In genomic region chr11:97628303-97628567, GRCm38 (mm10) we compare ENCODE assay signal across 8 mouse cellular contexts. TPM values are rescaled to one million over a fixed set of nuclear protein-coding genes. Genes with fewer than 3 reads are reported as not detected.
A peak's percentile ranks its signal among the peaks of the same experiment; 100 is the strongest.
DNase-seq lines count a peak whose midpoint lies in the region; ATAC-seq and TF ChIP-seq lines count a peak whose summit lies in the region.

No protein-coding gene starts in this region.

- no peaks in the 10 kb centered on the region for H3K36me3 ChIP-seq in kidney, embryonic 16.5 days (ENCODE audit: insufficient read depth, low read length)
- no peaks in the 10 kb centered on the region for H3K36me3 ChIP-seq in embryonic facial prominence, embryonic 11.5 days (replicated peaks; ENCODE audit: control insufficient read depth, insufficient read depth, low read depth, low read length)
- no peaks in the 10 kb centered on the region for H3K36me3 ChIP-seq in hindbrain, embryonic 14.5 days (replicated peaks; ENCODE audit: control insufficient read depth, insufficient read depth)
- no peaks in the 10 kb centered on the region for H3K36me3 ChIP-seq in midbrain, embryonic 13.5 days
- H3K36me3 ChIP-seq in thymus, adult 2 months (ENCODE audit: control insufficient read depth, insufficient read depth, low read length) = no peaks in the 10 kb centered on the region

- H3K4me3 ChIP-seq in kidney, embryonic 16.5 days (ENCODE audit: low read length) = peak overlapping the region; percentile 71
- peak overlapping the region; percentile 69 for H3K4me3 ChIP-seq in embryonic facial prominence, embryonic 11.5 days (ENCODE audit: low read depth, low read length)
- H3K4me3 ChIP-seq in hindbrain, embryonic 14.5 days (replicated peaks; ENCODE audit: low read length) = peak overlapping the region; percentile 59
- peak overlapping the region; percentile 67 for H3K4me3 ChIP-seq in midbrain, embryonic 13.5 days (replicated peaks)
- H3K4me3 ChIP-seq in thymus, adult 2 months (ENCODE audit: control insufficient read depth, insufficient read depth, low read length) = no peak overlapping the region

- peak overlapping the region; percentile 7; the same call in 1 of the 2 replicates for H3K9ac ChIP-seq in kidney, embryonic 16.5 days (replicated peaks; ENCODE audit: low read length)
- H3K9ac ChIP-seq in embryonic facial prominence, embryonic 11.5 days (replicated peaks; ENCODE audit: low read length) = peak overlapping the region; percentile 82
- no peak overlapping the region for H3K9ac ChIP-seq in hindbrain, embryonic 14.5 days
- H3K9ac ChIP-seq in midbrain, embryonic 13.5 days (replicated peaks) = peak overlapping the region; percentile 78; the same call in 1 of the 2 replicates

- no peak for DNase-seq in kidney, adult 9 months
- no peak for DNase-seq in embryonic facial prominence, embryonic 11.5 days (ENCODE audit: low spot score)
- no peak for DNase-seq in hindbrain, embryonic 14.5 days (ENCODE audit: low spot score)
- DNase-seq in right cerebral cortex, postnatal 14 days = no peak
- no peak for DNase-seq in thymus, adult 2 months

- H3K27me3 ChIP-seq in kidney, embryonic 16.5 days (ENCODE audit: insufficient read depth, low read length) = peaks cover 81% of the 10 kb centered on the region
- H3K27me3 ChIP-seq in embryonic facial prominence, embryonic 11.5 days (ENCODE audit: control insufficient read depth, insufficient read depth, low read length) = peaks cover 40% of the 10 kb centered on the region
- peaks cover 76% of the 10 kb centered on the region for H3K27me3 ChIP-seq in hindbrain, embryonic 14.5 days (ENCODE audit: control insufficient read depth, insufficient read depth, low read length)
- H3K27me3 ChIP-seq in midbrain, embryonic 13.5 days = peaks cover 84% of the 10 kb centered on the region
- H3K27me3 ChIP-seq in thymus, adult 2 months (ENCODE audit: control insufficient read depth, insufficient read depth, low read length) = peaks cover 15% of the 10 kb centered on the region

- no peak for TF ChIP-seq POLR2A in thymus, adult 2 months (IDR thresholded peaks at IDR 0.05; ENCODE audit: control insufficient read depth, extremely low read depth, insufficient read depth, low read length, poor library complexity)

- no peak overlapping the region for H3K27ac ChIP-seq in kidney, embryonic 16.5 days (ENCODE audit: low read length)
- no peak overlapping the region for H3K27ac ChIP-seq in embryonic facial prominence, embryonic 11.5 days (replicated peaks; ENCODE audit: low read depth, low read length)
- H3K27ac ChIP-seq in hindbrain, embryonic 14.5 days = no peak overlapping the region
- no peak overlapping the region for H3K27ac ChIP-seq in midbrain, embryonic 13.5 days
- H3K27ac ChIP-seq in thymus, adult 2 months (ENCODE audit: control insufficient read depth, insufficient read depth, low read length) = no peak overlapping the region

- H3K4me1 ChIP-seq in kidney, embryonic 16.5 days (ENCODE audit: insufficient read depth, low read length) = peaks cover 40% of the 10 kb centered on the region
- peaks cover 19% of the 10 kb centered on the region for H3K4me1 ChIP-seq in embryonic facial prominence, embryonic 11.5 days (ENCODE audit: control insufficient read depth, insufficient read depth, low read length)
- H3K4me1 ChIP-seq in hindbrain, embryonic 14.5 days (replicated peaks; ENCODE audit: control insufficient read depth, insufficient read depth, low read length) = peaks cover 5% of the 10 kb centered on the region
- peaks cover 32% of the 10 kb centered on the region for H3K4me1 ChIP-seq in midbrain, embryonic 13.5 days (replicated peaks)
- H3K4me1 ChIP-seq in thymus, adult 2 months (replicated peaks; ENCODE audit: control insufficient read depth, insufficient read depth, low read length) = peaks cover 11% of the 10 kb centered on the region

- no peak for ATAC-seq in kidney, embryonic 16.5 days (ENCODE audit: low FRiP score, low TSS enrichment)
- no peak for ATAC-seq in embryonic facial prominence, embryonic 11.5 days (replicated peaks; ENCODE audit: insufficient number of reproducible peaks, low FRiP score, low TSS enrichment, low read depth)
- ATAC-seq in hindbrain, embryonic 14.5 days (ENCODE audit: low FRiP score) = no peak
- ATAC-seq in midbrain, embryonic 13.5 days = no peak
- ATAC-seq in granulocyte monocyte progenitor cell, adult 5-6 weeks (replicated peaks; ENCODE audit: poor library complexity, severe bottlenecking) = no peak

- WGBS in kidney, embryonic 16.5 days = under 1% methylated on average over 28 of the region's 28 CpGs
- WGBS in embryonic facial prominence, embryonic 11.5 days = 0% methylated on average over 28 of the region's 28 CpGs
- WGBS in hindbrain, embryonic 14.5 days = under 1% methylated on average over 27 of the region's 28 CpGs
- WGBS in midbrain, embryonic 13.5 days = 0% methylated on average over 28 of the region's 28 CpGs
- 22% methylated on average over 28 of the region's 28 CpGs for WGBS in thymus, adult 2 months

- no peaks in the 10 kb centered on the region for H3K9me3 ChIP-seq in kidney, embryonic 16.5 days (ENCODE audit: low read length)
- no peaks in the 10 kb centered on the region for H3K9me3 ChIP-seq in embryonic facial prominence, embryonic 11.5 days (replicated peaks; ENCODE audit: control insufficient read depth, low read length)
- no peaks in the 10 kb centered on the region for H3K9me3 ChIP-seq in hindbrain, embryonic 14.5 days (ENCODE audit: control insufficient read depth, low read length)
- no peaks in the 10 kb centered on the region for H3K9me3 ChIP-seq in midbrain, embryonic 13.5 days

- peak overlapping the region; percentile 97 for H3K4me2 ChIP-seq in kidney, embryonic 16.5 days (replicated peaks; ENCODE audit: low read depth, low read length)
- peak overlapping the region; percentile 83 for H3K4me2 ChIP-seq in embryonic facial prominence, embryonic 11.5 days (ENCODE audit: low read depth, low read length)
- H3K4me2 ChIP-seq in hindbrain, embryonic 14.5 days (replicated peaks) = peak overlapping the region; percentile 79
- H3K4me2 ChIP-seq in midbrain, embryonic 13.5 days (replicated peaks) = peak overlapping the region; percentile 72

- no peak for TF ChIP-seq CTCF in thymus, adult 2 months (IDR thresholded peaks at IDR 0.05; ENCODE audit: borderline replicate concordance, control insufficient read depth, extremely low read depth, insufficient read depth, low read length, poor library complexity)

RNA-seq across cellular contexts. Expression of gene Epop, which starts 1.3 kb away (rescaled TPM):
- polyA plus RNA-seq in kidney, embryonic 16.5 days (2015; fragmentation: Nextera tagmentation; extraction: Ambion mirVana) = 2.3 and 2.5 TPM in 2 replicates
- polyA plus RNA-seq in embryonic facial prominence, embryonic 11.5 days (2014; fragmentation: Nextera tagmentation; extraction: Ambion mirVana) = 9.0 and 9.7 TPM in 2 replicates
- polyA plus RNA-seq in hindbrain, embryonic 14.5 days (2014; fragmentation: Nextera tagmentation; extraction: Ambion mirVana) = 1.8 and 2.6 TPM in 2 replicates
- 3.0 and 4.2 TPM in 2 replicates for polyA plus RNA-seq in midbrain, embryonic 13.5 days (2015; fragmentation: Nextera tagmentation; extraction: Ambion mirVana)
- polyA plus RNA-seq in thymus, adult 2 months (2012; rRNA removed) = 5.6 and 8.4 TPM in 2 replicates
- 7.5 and 8.1 TPM in 2 replicates for total RNA-seq in granulocyte monocyte progenitor cell, adult 5-6 weeks (2014; fragmentation: Nextera tagmentation)
- total RNA-seq in granulocyte monocyte progenitor cell, adult 5-6 weeks (2017) = 1.6 and 2.5 TPM in 2 replicates

RNA-seq across cellular contexts. Expression of gene Mllt6, which starts 35.0 kb away (rescaled TPM):
- polyA plus RNA-seq in kidney, embryonic 16.5 days (2015; fragmentation: Nextera tagmentation; extraction: Ambion mirVana) = 4.1 and 5.5 TPM in 2 replicates
- 3.7 and 3.9 TPM in 2 replicates for polyA plus RNA-seq in embryonic facial prominence, embryonic 11.5 days (2014; fragmentation: Nextera tagmentation; extraction: Ambion mirVana)
- polyA plus RNA-seq in hindbrain, embryonic 14.5 days (2014; fragmentation: Nextera tagmentation; extraction: Ambion mirVana) = 5.0 TPM in 2 replicates
- 3.1 and 3.9 TPM in 2 replicates for polyA plus RNA-seq in midbrain, embryonic 13.5 days (2015; fragmentation: Nextera tagmentation; extraction: Ambion mirVana)
- polyA plus RNA-seq in thymus, adult 2 months (2012; rRNA removed) = 89.5 and 99.1 TPM in 2 replicates
- total RNA-seq in granulocyte monocyte progenitor cell, adult 5-6 weeks (2014; fragmentation: Nextera tagmentation) = 5.7 and 8.5 TPM in 2 replicates
- 4.9 and 6.5 TPM in 2 replicates for total RNA-seq in granulocyte monocyte progenitor cell, adult 5-6 weeks (2017)

RNA-seq across cellular contexts. Expression of gene Srcin1, which starts 52.2 kb away (rescaled TPM):
- 1.0 and 1.1 TPM in 2 replicates for polyA plus RNA-seq in kidney, embryonic 16.5 days (2015; fragmentation: Nextera tagmentation; extraction: Ambion mirVana)
- 0.55 and 0.56 TPM in 2 replicates for polyA plus RNA-seq in embryonic facial prominence, embryonic 11.5 days (2014; fragmentation: Nextera tagmentation; extraction: Ambion mirVana)
- 9.1 and 11.8 TPM in 2 replicates for polyA plus RNA-seq in hindbrain, embryonic 14.5 days (2014; fragmentation: Nextera tagmentation; extraction: Ambion mirVana)
- 7.0 and 8.5 TPM in 2 replicates for polyA plus RNA-seq in midbrain, embryonic 13.5 days (2015; fragmentation: Nextera tagmentation; extraction: Ambion mirVana)
- 0.32 and 0.55 TPM in 2 replicates for polyA plus RNA-seq in thymus, adult 2 months (2012; rRNA removed)
- not detected in 2 replicates for total RNA-seq in granulocyte monocyte progenitor cell, adult 5-6 weeks (2014; fragmentation: Nextera tagmentation)
- total RNA-seq in granulocyte monocyte progenitor cell, adult 5-6 weeks (2017) = not detected in 2 replicates

RNA-seq across cellular contexts. Expression of gene Cisd3, which starts 57.4 kb away (rescaled TPM):
- 47.3 and 53.1 TPM in 2 replicates for polyA plus RNA-seq in kidney, embryonic 16.5 days (2015; fragmentation: Nextera tagmentation; extraction: Ambion mirVana)
- 11.8 TPM in 2 replicates for polyA plus RNA-seq in embryonic facial prominence, embryonic 11.5 days (2014; fragmentation: Nextera tagmentation; extraction: Ambion mirVana)
- polyA plus RNA-seq in hindbrain, embryonic 14.5 days (2014; fragmentation: Nextera tagmentation; extraction: Ambion mirVana) = 27.7 and 34.7 TPM in 2 replicates
- polyA plus RNA-seq in midbrain, embryonic 13.5 days (2015; fragmentation: Nextera tagmentation; extraction: Ambion mirVana) = 14.4 and 16.1 TPM in 2 replicates
- polyA plus RNA-seq in thymus, adult 2 months (2012; rRNA removed) = 24.9 and 25.3 TPM in 2 replicates
- 48.1 and 62.9 TPM in 2 replicates for total RNA-seq in granulocyte monocyte progenitor cell, adult 5-6 weeks (2014; fragmentation: Nextera tagmentation)
- 0.82 and 6.5 TPM in 2 replicates for total RNA-seq in granulocyte monocyte progenitor cell, adult 5-6 weeks (2017)

Comparison
In these comparisons a context has a peak if more than half of its experiments do, and no peak if none do; other contexts are left out.
1. RNA of gene Mllt6, which starts 35.0 kb away (polyA plus RNA-seq): 89.5 to 99.1 TPM in thymus, adult 2 months; 4.1 to 5.5 TPM in kidney, embryonic 16.5 days, 5.0 TPM in hindbrain, embryonic 14.5 days, 3.1 to 3.9 TPM in midbrain, embryonic 13.5 days and 3.7 to 3.9 TPM in embryonic facial prominence, embryonic 11.5 days; every median in the first group is over 10 times any median in the second.
2. Peak in every context shown above with its lines, with median percentiles within 50 percentile points of each other: H3K4me2 ChIP-seq.